Mouse (Mus musculus): ENCODE results near the gene Mta1.
A peak's percentile ranks its signal among the peaks of the same experiment; 100 is the strongest.

Mta1 gene

GRCm38 (mm10) chr12:113185442-113186291 lies 87.6 kb downstream of the Mta1 start, which contains the start of gene Tmem121:
Tmem121 (plus strand) TSS chr12:113185930.
- Histone ChIP-seq H3K9me3 (ENCODE audit: low read length) (no peaks in the 10 kb centered on the region), H3K4me3 (replicated peaks; ENCODE audit: low read length) (peak within 1 kb of the TSS; percentile 87), H3K27me3 (ENCODE audit: insufficient read depth, low read length) (peaks cover 59% of the 10 kb centered on the region), H3K36me3 (ENCODE audit: insufficient read depth, low read length) (peaks cover 14% of the 10 kb centered on the region), H3K4me1 (replicated peaks; ENCODE audit: low read depth, low read length) (peaks cover 31% of the 10 kb centered on the region)
- TF ChIP-seq CTCF (conservative IDR thresholded peaks at IDR 0.05; ENCODE audit: low read length), result no peak
- no peak for TF ChIP-seq NANOG (IDR thresholded peaks at IDR 0.05; ENCODE audit: borderline replicate concordance, low read length)
- no peak for TF ChIP-seq POU5F1 (IDR thresholded peaks at IDR 0.05; ENCODE audit: borderline replicate concordance, low read length)

- Histone ChIP-seq H3K36me3 (ENCODE audit: insufficient read depth, low read length) (peaks cover 14% of the 10 kb centered on the region), H3K9me3 (ENCODE audit: low read length) (no peaks in the 10 kb centered on the region)
- TF ChIP-seq NANOG (IDR thresholded peaks at IDR 0.05; ENCODE audit: borderline replicate concordance, low read length), result no peak
- TF ChIP-seq CTCF (conservative IDR thresholded peaks at IDR 0.05; ENCODE audit: low read length), result no peak
- TF ChIP-seq POU5F1 (IDR thresholded peaks at IDR 0.05; ENCODE audit: borderline replicate concordance, low read length), result no peak
These were observed 88.4 kb downstream of the Mta1 start for GRCm38 (mm10) chr12:113186326-113187010.

More at GRCm38 (mm10) chr12:113186326-113187010, 88.4 kb downstream of the Mta1 start:
- peak overlapping the region; percentile 87 for H3K4me3 ChIP-seq (replicated peaks; ENCODE audit: low read length)
- peaks cover 39% of the 10 kb centered on the region for H3K4me1 ChIP-seq (replicated peaks; ENCODE audit: low read depth, low read length)
- H3K27me3 ChIP-seq (ENCODE audit: insufficient read depth, low read length), result peaks cover 59% of the 10 kb centered on the region
